Mouse (Mus musculus) splenic B cell, adult 2 months (primary cell): ENCODE measurements around the gene 3110009E18Rik.

Experiments
- DNase-seq: peaks from one replicate; pipeline ENCODE4 v3.0.0-alpha.2; 2011; ENCODE audit warnings: low read depth, low spot score
- H3K27me3 ChIP-seq: 2 replicates; pipeline ENCODE4 v1.6.1; 2012; ENCODE audit warnings: mild to moderate bottlenecking, low read length, moderate library complexity, mixed read lengths; ENCODE audit not compliant: control insufficient read depth, poor library complexity, insufficient read depth, severe bottlenecking
- H3K36me3 ChIP-seq: 2 replicates; pipeline ENCODE4 v1.6.1; 2012; ENCODE audit warnings: mild to moderate bottlenecking, low read length, moderate library complexity, mixed read lengths; ENCODE audit not compliant: control insufficient read depth, poor library complexity, insufficient read depth, severe bottlenecking

Gene 3110009E18Rik

GRCm38 (mm10) chr1:120118854-120119253, 2.1 kb upstream of the 3110009E18Rik start:
- Histone ChIP-seq H3K36me3 (peaks cover 8% of the 10 kb centered on the region), H3K27me3 (no peaks in the 10 kb centered on the region; the same call in 1 of the 2 replicates)
- no peak for DNase-seq

- H3K36me3 ChIP-seq: peaks cover 5% of the 10 kb centered on the region
- no peaks in the 10 kb centered on the region; the same call in 1 of the 2 replicates for H3K27me3 ChIP-seq
- DNase-seq: no peak
Observed at GRCm38 (mm10) chr1:120119389-120119788, 1.6 kb upstream of the 3110009E18Rik start.

GRCm38 (mm10) chr1:120120141-120120968, 632 bp upstream of the 3110009E18Rik start:
- H3K27me3 ChIP-seq: no peaks in the 10 kb centered on the region
- DNase-seq: no peak

GRCm38 (mm10) chr1:120121930-120122530, 1.0 kb downstream of the 3110009E18Rik start:
- no peaks in the 10 kb centered on the region for H3K36me3 ChIP-seq
- H3K27me3 ChIP-seq: no peaks in the 10 kb centered on the region
- peak; percentile 20 for DNase-seq

More at GRCm38 (mm10) chr1:120120141-120120968, 632 bp upstream of the 3110009E18Rik start:
- peaks cover 1% of the 10 kb centered on the region for H3K36me3 ChIP-seq

- H3K36me3 ChIP-seq: no peaks in the 10 kb centered on the region
- no peaks in the 10 kb centered on the region for H3K27me3 ChIP-seq
- DNase-seq: peak; percentile 21
Observed at GRCm38 (mm10) chr1:120122634-120123383, 1.8 kb downstream of the 3110009E18Rik start.

GRCm38 (mm10) chr1:120124839-120125238, 3.9 kb downstream of the 3110009E18Rik start:
- Histone ChIP-seq H3K36me3 (no peaks in the 10 kb centered on the region), H3K27me3 (no peaks in the 10 kb centered on the region)
- no peak for DNase-seq

- DNase-seq: no peak
- H3K27me3 ChIP-seq: no peaks in the 10 kb centered on the region
Observed at GRCm38 (mm10) chr1:120125471-120125870, 4.5 kb downstream of the 3110009E18Rik start.

GRCm38 (mm10) chr1:120126318-120126717, 5.3 kb downstream of the 3110009E18Rik start:
- DNase-seq: no peak
- Histone ChIP-seq H3K27me3 (no peaks in the 10 kb centered on the region), H3K36me3 (no peaks in the 10 kb centered on the region)

More at GRCm38 (mm10) chr1:120125471-120125870, 4.5 kb downstream of the 3110009E18Rik start:
- H3K36me3 ChIP-seq: no peaks in the 10 kb centered on the region

- no peaks in the 10 kb centered on the region for H3K36me3 ChIP-seq
- DNase-seq: no peak
- no peaks in the 10 kb centered on the region for H3K27me3 ChIP-seq
Observed at GRCm38 (mm10) chr1:120132376-120132775, 11.4 kb downstream of the 3110009E18Rik start.

GRCm38 (mm10) chr1:120135934-120136786, 15.2 kb downstream of the 3110009E18Rik start:
- H3K27me3 ChIP-seq: no peaks in the 10 kb centered on the region
- H3K36me3 ChIP-seq: no peaks in the 10 kb centered on the region
- DNase-seq: no peak

GRCm38 (mm10) chr1:120138923-120139540, 18.0 kb downstream of the 3110009E18Rik start:
- no peak for DNase-seq
- Histone ChIP-seq H3K27me3 (no peaks in the 10 kb centered on the region), H3K36me3 (no peaks in the 10 kb centered on the region)

- DNase-seq: no peak
- Histone ChIP-seq H3K36me3 (no peaks in the 10 kb centered on the region), H3K27me3 (no peaks in the 10 kb centered on the region)
Observed at GRCm38 (mm10) chr1:120140144-120140693, 19.2 kb downstream of the 3110009E18Rik start.

GRCm38 (mm10) chr1:120142551-120142950, 21.6 kb downstream of the 3110009E18Rik start:
- H3K27me3 ChIP-seq: no peaks in the 10 kb centered on the region
- H3K36me3 ChIP-seq: no peaks in the 10 kb centered on the region
- no peak for DNase-seq
